Mouse (Mus musculus) layer of hippocampus, adult 9-11 months (tissue): Measurements from ENCODE around the gene Ttll1.
"Not testable (repeated sequence)": the region's sequence is repeated elsewhere in the genome, so short reads cannot be mapped to it uniquely, and the experiment has no call there.

Experiments used
- DNase-seq: peaks from one replicate; pipeline ENCODE4 v3.0.0; 2022

Gene Ttll1

GRCm38 (mm10) chr15:83481236-83481780, 29.4 kb downstream of the Ttll1 start:
- no peak for DNase-seq

- no peak for DNase-seq
These were observed 30.9 kb downstream of the Ttll1 start for GRCm38 (mm10) chr15:83479818-83480217.

GRCm38 (mm10) chr15:83478096-83478495, 32.6 kb downstream of the Ttll1 start:
- DNase-seq, result no peak

- no peak for DNase-seq
These were observed 34.0 kb downstream of the Ttll1 start for GRCm38 (mm10) chr15:83476593-83477273.

GRCm38 (mm10) chr15:83474466-83474836, 36.2 kb downstream of the Ttll1 start:
- DNase-seq, result no peak

GRCm38 (mm10) chr15:83473832-83474465, 36.7 kb downstream of the Ttll1 start:
- no peak for DNase-seq

GRCm38 (mm10) chr15:83473251-83473650, 37.4 kb downstream of the Ttll1 start:
- DNase-seq, result no peak

GRCm38 (mm10) chr15:83471476-83471875, 39.2 kb downstream of the Ttll1 start:
- no peak for DNase-seq

- no peak for DNase-seq
These were observed 40.2 kb downstream of the Ttll1 start for GRCm38 (mm10) chr15:83470443-83470842.

GRCm38 (mm10) chr15:83469279-83469821, 41.3 kb downstream of the Ttll1 start:
- no peak for DNase-seq

- DNase-seq, result no peak
These were observed 43.3 kb downstream of the Ttll1 start for GRCm38 (mm10) chr15:83467232-83467966.

- DNase-seq, result no peak
These were observed 44.4 kb downstream of the Ttll1 start for GRCm38 (mm10) chr15:83466331-83466730.

GRCm38 (mm10) chr15:83464905-83465650, 45.6 kb downstream of the Ttll1 start:
- DNase-seq, result no peak

- peak; percentile 97 for DNase-seq
These were observed 46.4 kb downstream of the Ttll1 start, which contains the start of gene Pacsin2 for GRCm38 (mm10) chr15:83464083-83464904. Gene Pacsin2 (minus strand): TSS chr15:83464606.

GRCm38 (mm10) chr15:83463369-83464082, 47.2 kb downstream of the Ttll1 start:
- no peak for DNase-seq

- DNase-seq, result not testable (repeated sequence)
These were observed 48.3 kb downstream of the Ttll1 start for GRCm38 (mm10) chr15:83462349-83462748.

GRCm38 (mm10) chr15:83460891-83461290, 49.8 kb downstream of the Ttll1 start:
- no peak for DNase-seq

GRCm38 (mm10) chr15:83457541-83457940, 53.2 kb downstream of the Ttll1 start:
- DNase-seq, result no peak

GRCm38 (mm10) chr15:83455637-83456036, 55.1 kb downstream of the Ttll1 start:
- no peak for DNase-seq

GRCm38 (mm10) chr15:83455034-83455433, 55.7 kb downstream of the Ttll1 start:
- no peak for DNase-seq

GRCm38 (mm10) chr15:83454419-83454818, 56.3 kb downstream of the Ttll1 start:
- no peak for DNase-seq
